Mouse (Mus musculus) embryonic facial prominence, embryonic 11.5 days (tissue): Measurements from ENCODE around the gene Slc50a1. TPM values are rescaled to one million over a fixed set of nuclear protein-coding genes. Genes with fewer than 3 reads are reported as not detected.

ENCODE experiments used
- ATAC-seq: fragments of 200-750 bp; cut with Nextera tagmentation; replicated peaks from 2 replicates; pipeline ENCODE4 v1.8.0; 2017; ENCODE audit warnings: low read depth; ENCODE audit not compliant: insufficient number of reproducible peaks, low FRiP score, low TSS enrichment
- DNase-seq: peaks from one replicate; pipeline ENCODE4 v3.0.0-alpha.2; 2015; ENCODE audit warnings: low spot score
- H3K27ac ChIP-seq: fragments of 300-500 bp; sonication (generic); replicated peaks from 2 replicates; pipeline ENCODE4 v1.5.1; 2014; ENCODE audit warnings: mild to moderate bottlenecking, low read depth, low read length, control low read depth
- H3K27me3 ChIP-seq: fragments of 300-500 bp; sonication (generic); 2 replicates; pipeline ENCODE4 v1.6.1; 2014; ENCODE audit warnings: mild to moderate bottlenecking, low read length, moderate library complexity, mixed read lengths; ENCODE audit not compliant: control insufficient read depth, insufficient read depth
- H3K36me3 ChIP-seq: fragments of 300-500 bp; sonication (generic); replicated peaks from 2 replicates; pipeline ENCODE4 v1.6.1; 2014; ENCODE audit warnings: low read depth, mild to moderate bottlenecking, low read length, moderate library complexity, mixed read lengths; ENCODE audit not compliant: control insufficient read depth, insufficient read depth
- H3K4me1 ChIP-seq: fragments of 300-500 bp; sonication (generic); 2 replicates; pipeline ENCODE4 v1.6.1; 2014; ENCODE audit warnings: low read length, mixed read lengths; ENCODE audit not compliant: control insufficient read depth, insufficient read depth
- H3K4me2 ChIP-seq: fragments of 300-500 bp; sonication (generic); 2 replicates; pipeline ENCODE4 v1.6.1; 2014; ENCODE audit warnings: low read depth, mild to moderate bottlenecking, control low read depth, low read length, moderate library complexity
- H3K4me3 ChIP-seq: fragments of 300-500 bp; sonication (generic); 2 replicates; pipeline ENCODE4 v1.5.1; 2014; ENCODE audit warnings: low read depth, low read length, control low read depth
- H3K9ac ChIP-seq: fragments of 300-500 bp; sonication (generic); replicated peaks from 2 replicates; pipeline ENCODE4 v1.6.1; 2014; ENCODE audit warnings: mild to moderate bottlenecking, control low read depth, low read length
- H3K9me3 ChIP-seq: fragments of 300-500 bp; sonication (generic); replicated peaks from 2 replicates; pipeline ENCODE4 v1.6.1; 2016; ENCODE audit warnings: mild to moderate bottlenecking, low read length, inconsistent platforms, mixed read lengths; ENCODE audit not compliant: control insufficient read depth
- WGBS: fragments of 180-500 bp; shearing (Covaris S2); extraction: QIAGEN DNeasy Blood & Tissue Kit; methylation state at CpG from one replicate; pipeline ENCODE4 v1.1.7; 2014; 5-methylcytosine and 5-hydroxymethylcytosine counted together
- polyA plus RNA-seq: library from polyadenylated mRNA; unstranded; fragments of >200 nt; fragmentation: Nextera tagmentation; extraction: Ambion mirVana; gene quantifications from 2 replicates; pipeline ENCODE4 v1.2.1, GENCODE M21; 2014

Gene Slc50a1
- polyA plus RNA-seq, 1 experiment from 2014 or later: 39.8 TPM

GRCm38 (mm10) chr3:89254994-89255393 lies 15.4 kb downstream of the Slc50a1 start:
- 93% methylated on average over 5 of the region's 5 CpGs for WGBS

DNA sequence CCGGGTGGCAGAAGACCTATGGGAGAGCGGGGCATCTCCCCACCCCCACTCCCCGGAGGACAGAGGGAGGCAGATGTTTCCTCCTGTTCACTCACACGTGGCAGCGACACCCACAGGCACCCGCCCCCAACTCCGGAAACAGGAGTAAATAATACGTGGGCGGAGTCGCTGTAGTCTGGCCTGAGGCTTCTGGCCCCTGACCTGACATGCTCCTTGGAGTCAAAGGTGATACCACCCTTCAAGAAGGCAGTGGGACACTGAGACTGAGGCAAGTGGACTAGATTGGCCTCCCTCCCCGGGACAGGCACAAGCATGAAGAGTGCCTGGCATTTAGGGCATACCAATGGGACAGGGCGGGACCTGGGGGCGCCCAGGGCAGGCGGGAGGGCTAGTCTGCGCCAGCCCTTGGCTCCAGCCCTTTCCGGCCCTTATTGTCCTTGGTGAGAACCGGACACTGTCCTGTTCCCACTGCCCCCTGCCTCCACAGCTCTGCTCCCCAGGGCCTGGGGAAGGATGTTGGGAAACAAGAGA lies 18.9 kb downstream of the Slc50a1 start:
- peak; percentile 55 for DNase-seq

More at GRCm38 (mm10) chr3:89254994-89255393, 15.4 kb downstream of the Slc50a1 start:
- no peak overlapping the region for H3K9ac ChIP-seq
- H3K27me3 ChIP-seq: no peaks in the 10 kb centered on the region
- DNase-seq (no peak), ATAC-seq (no peak)
- peaks cover 4% of the 10 kb centered on the region for H3K4me1 ChIP-seq
- no peak overlapping the region for H3K27ac ChIP-seq
- no peak overlapping the region for H3K4me3 ChIP-seq
- H3K4me2 ChIP-seq: no peak overlapping the region
- no peaks in the 10 kb centered on the region for H3K9me3 ChIP-seq
- H3K36me3 ChIP-seq: no peaks in the 10 kb centered on the region

GRCm38 (mm10) chr3:89250435-89251040 lies 19.8 kb downstream of the Slc50a1 start:
- H3K9ac ChIP-seq: no peak overlapping the region
- H3K4me1 ChIP-seq: peaks cover 4% of the 10 kb centered on the region
- DNase-seq (peak; percentile 72), ATAC-seq (0 out of 2 replicates have a peak, but pooled peaks have one; percentile 11)
- H3K27ac ChIP-seq: no peak overlapping the region
- H3K27me3 ChIP-seq: no peaks in the 10 kb centered on the region
- no peaks in the 10 kb centered on the region for H3K9me3 ChIP-seq
- no peaks in the 10 kb centered on the region; the same call in 1 of the 2 replicates for H3K36me3 ChIP-seq
- H3K4me2 ChIP-seq: no peak overlapping the region
- WGBS: 15% methylated on average over 7 of the region's 7 CpGs
- H3K4me3 ChIP-seq: no peak overlapping the region

More for the DNA sequence above, 18.9 kb downstream of the Slc50a1 start:
- peak; percentile 46; the same call in 1 of the 2 replicates for ATAC-seq
- no peak overlapping the region for H3K27ac ChIP-seq
- no peaks in the 10 kb centered on the region for H3K27me3 ChIP-seq
- H3K9ac ChIP-seq: peak overlapping the region; percentile 22; the same call in 1 of the 2 replicates
- WGBS: 1% methylated on average over 17 of the region's 17 CpGs
- no peaks in the 10 kb centered on the region; the same call in 1 of the 2 replicates for H3K36me3 ChIP-seq
- H3K9me3 ChIP-seq: no peaks in the 10 kb centered on the region
- peak overlapping the region; percentile 34 for H3K4me2 ChIP-seq
- H3K4me3 ChIP-seq: no peak overlapping the region
- H3K4me1 ChIP-seq: peaks cover 4% of the 10 kb centered on the region

DNA sequence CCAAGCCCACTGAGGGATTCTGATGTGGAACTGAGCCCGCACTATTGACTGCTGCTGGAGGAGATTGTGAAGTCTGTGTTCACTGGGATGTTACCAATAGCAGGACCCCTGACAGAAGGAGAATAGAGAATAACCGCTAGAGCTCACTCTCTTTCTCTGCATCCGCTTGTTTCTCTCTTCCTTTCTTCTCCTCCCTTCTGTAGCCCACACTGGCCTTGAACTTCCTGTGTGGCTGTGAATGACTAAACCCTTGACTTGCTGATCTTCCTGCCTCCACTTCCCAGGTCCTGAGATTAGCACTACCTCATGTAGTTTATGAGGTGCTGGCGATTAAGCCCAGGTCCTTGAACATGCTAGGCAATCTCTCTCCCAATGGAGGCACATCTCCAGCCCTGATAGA lies 22.9 kb downstream of the Slc50a1 start:
- no peaks in the 10 kb centered on the region; the same call in 1 of the 2 replicates for H3K36me3 ChIP-seq
- H3K4me2 ChIP-seq: no peak overlapping the region
- H3K4me3 ChIP-seq: 0 out of 2 replicates have a peak overlapping the region, but pooled peaks have one; percentile 76
- no peaks in the 10 kb centered on the region for H3K27me3 ChIP-seq
- no peaks in the 10 kb centered on the region for H3K9me3 ChIP-seq
- ATAC-seq (no peak), DNase-seq (no peak)
- no peak overlapping the region for H3K27ac ChIP-seq
- 84% methylated on average over 4 of the region's 4 CpGs for WGBS
- peaks cover 10% of the 10 kb centered on the region for H3K4me1 ChIP-seq
- H3K9ac ChIP-seq: no peak overlapping the region

- ATAC-seq (peak; percentile 50), DNase-seq (peak; percentile 94)
- under 1% methylated on average over 42 of the region's 42 CpGs for WGBS
- H3K4me2 ChIP-seq: peak within 1 kb of the TSS; percentile 75
- no peak within 1 kb of the TSS; the same call in 1 of the 2 replicates for H3K27ac ChIP-seq
- peaks cover 9% of the 10 kb centered on the region for H3K4me1 ChIP-seq
- peak within 1 kb of the TSS; percentile 79 for H3K9ac ChIP-seq
- H3K4me3 ChIP-seq: peak within 1 kb of the TSS; percentile 76
- H3K27me3 ChIP-seq: no peaks in the 10 kb centered on the region
- H3K36me3 ChIP-seq: no peaks in the 10 kb centered on the region; the same call in 1 of the 2 replicates
- no peaks in the 10 kb centered on the region for H3K9me3 ChIP-seq
These were observed 23.9 kb downstream of the Slc50a1 start, which contains the start of gene Trim46 for GRCm38 (mm10) chr3:89246261-89247100. Gene Trim46, minus strand, starts transcription at chr3:89246309.

- peak; percentile 54 for DNase-seq
- no peaks in the 10 kb centered on the region; the same call in 1 of the 2 replicates for H3K36me3 ChIP-seq
- 5% methylated on average over 20 of the region's 20 CpGs for WGBS
- H3K4me3 ChIP-seq: peak within 1 kb of the TSS; percentile 76
- H3K9me3 ChIP-seq: no peaks in the 10 kb centered on the region
- no peaks in the 10 kb centered on the region for H3K27me3 ChIP-seq
- H3K4me2 ChIP-seq: peak within 1 kb of the TSS; percentile 75
- no peak within 1 kb of the TSS; the same call in 1 of the 2 replicates for H3K27ac ChIP-seq
- peaks cover 6% of the 10 kb centered on the region for H3K4me1 ChIP-seq
- peak; percentile 29; the same call in 1 of the 2 replicates for ATAC-seq
- peak within 1 kb of the TSS; percentile 79 for H3K9ac ChIP-seq
These were observed 24.6 kb downstream of the Slc50a1 start, which contains the start of gene Krtcap2 for GRCm38 (mm10) chr3:89245688-89246171. Gene Krtcap2, plus strand, starts transcription at chr3:89245966.

GRCm38 (mm10) chr3:89244982-89245687 lies 25.2 kb downstream of the Slc50a1 start:
- peak; percentile 66 for DNase-seq
- H3K9ac ChIP-seq: peak overlapping the region; percentile 45
- ATAC-seq: peak; percentile 11; the same call in 1 of the 2 replicates
- H3K4me3 ChIP-seq: peak overlapping the region; percentile 40
- H3K27me3 ChIP-seq: no peaks in the 10 kb centered on the region
- under 1% methylated on average over 20 of the region's 26 CpGs for WGBS
- no peaks in the 10 kb centered on the region; the same call in 1 of the 2 replicates for H3K36me3 ChIP-seq
- peaks cover 6% of the 10 kb centered on the region for H3K4me1 ChIP-seq
- no peaks in the 10 kb centered on the region for H3K9me3 ChIP-seq
- H3K4me2 ChIP-seq: peak overlapping the region; percentile 59
- H3K27ac ChIP-seq: no peak overlapping the region
